Mouse (Mus musculus): Measurements from ENCODE around the gene Pde10a. TPM values are rescaled to one million over a fixed set of nuclear protein-coding genes. Genes with fewer than 3 reads are reported as not detected.

Pde10a gene
- total RNA-seq, 2 experiments from 2014 or later = 59.6 to 61.8 TPM

DNA sequence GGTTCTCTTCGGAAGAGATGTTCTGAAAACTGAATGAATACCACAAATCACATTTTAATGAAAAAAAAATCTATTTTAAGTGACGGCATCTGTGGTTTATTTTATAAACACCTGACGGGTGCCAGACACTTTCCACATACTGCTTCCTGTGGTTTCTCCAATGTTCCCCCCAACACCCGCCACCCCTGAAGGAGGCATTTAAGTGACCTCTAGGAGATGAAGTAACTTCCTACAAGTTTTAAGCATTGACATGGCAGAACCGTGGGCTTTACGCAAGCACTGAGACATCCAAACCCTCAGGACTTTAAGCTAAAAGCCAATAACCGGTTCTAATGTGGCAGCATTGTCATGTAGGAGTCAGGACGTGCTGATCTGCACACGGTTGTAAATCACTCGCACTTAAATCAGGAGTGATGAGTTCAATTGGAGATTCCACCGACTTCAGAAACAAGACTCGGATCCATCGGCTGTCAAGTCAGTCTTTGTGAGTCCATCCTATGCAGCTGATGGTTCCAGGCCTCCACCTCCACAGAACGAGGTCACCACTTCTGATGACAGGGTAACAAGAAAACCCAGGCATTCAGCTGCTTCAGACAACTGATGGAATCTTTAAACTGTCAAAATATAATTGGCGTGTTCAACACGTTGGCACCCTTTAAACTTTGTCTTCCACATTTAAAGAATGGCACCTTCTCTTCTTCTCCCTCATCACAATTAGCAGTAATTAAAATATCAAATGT lies 115.7 kb downstream of the Pde10a start:
- no peak for DNase-seq (ENCODE audit: low spot score in 2 of 2)

DNA sequence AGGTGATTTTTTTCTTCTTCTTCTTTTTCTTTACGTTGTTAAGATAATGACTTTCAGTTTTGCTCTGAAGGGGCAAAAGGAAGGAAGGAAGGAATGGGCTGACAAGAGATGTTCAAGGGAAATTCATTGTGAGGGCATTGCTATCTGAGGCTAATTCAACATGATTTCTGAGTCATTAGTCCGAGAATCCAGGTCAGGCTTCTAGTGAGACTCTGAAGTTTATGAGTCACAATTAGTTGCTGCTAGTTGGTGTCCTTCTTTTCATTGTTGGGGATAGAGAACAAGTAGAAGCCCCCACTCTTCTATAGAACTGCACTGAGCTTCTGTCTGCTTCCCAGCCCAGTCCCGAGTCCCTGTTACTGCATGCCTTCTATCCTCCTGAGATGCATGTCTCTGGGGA lies 116.3 kb downstream of the Pde10a start:
- DNase-seq (ENCODE audit: low spot score in 2 of 2) = no peak

- DNase-seq (ENCODE audit: low spot score in 2 of 2) = no peak
These were observed 117.2 kb downstream of the Pde10a start for GRCm38 (mm10) chr17:8642356-8642755.

GRCm38 (mm10) chr17:8647372-8647871 lies 122.2 kb downstream of the Pde10a start:
- no peak for DNase-seq (ENCODE audit: low spot score in 2 of 2)

GRCm38 (mm10) chr17:8648310-8648709 lies 123.1 kb downstream of the Pde10a start:
- DNase-seq (ENCODE audit: low spot score in 2 of 2) = no peak

DNA sequence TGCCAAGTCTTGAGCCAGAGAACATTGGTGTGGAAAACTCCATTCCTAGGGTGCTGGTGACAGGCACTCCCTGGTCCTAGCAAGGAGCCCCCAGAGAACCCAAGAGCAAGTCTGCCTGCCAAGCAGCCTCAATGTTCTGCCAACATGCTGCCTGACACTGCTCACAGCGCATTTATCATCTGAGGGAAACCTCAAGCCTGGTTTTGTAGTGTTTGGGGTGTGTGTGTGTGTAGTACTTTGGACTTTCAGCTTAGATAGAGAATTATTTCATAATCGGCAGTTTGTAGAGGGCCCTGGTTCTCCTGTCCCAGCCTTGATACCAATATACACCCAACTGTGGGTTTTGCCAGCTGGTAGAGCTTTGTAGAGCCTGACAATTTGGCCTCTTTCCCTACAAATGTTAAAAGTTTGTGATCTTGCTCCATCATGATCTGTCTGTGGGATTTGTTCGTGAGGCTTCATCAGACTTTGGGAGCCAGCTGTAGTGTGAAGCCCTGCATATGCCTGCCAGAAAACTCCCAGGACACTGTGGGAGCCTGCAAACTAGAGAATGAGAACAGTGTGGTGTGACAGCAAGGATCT lies 127.6 kb downstream of the Pde10a start:
- peak; percentile 20 to 43 for DNase-seq (ENCODE audit: low spot score in 2 of 2)

DNA sequence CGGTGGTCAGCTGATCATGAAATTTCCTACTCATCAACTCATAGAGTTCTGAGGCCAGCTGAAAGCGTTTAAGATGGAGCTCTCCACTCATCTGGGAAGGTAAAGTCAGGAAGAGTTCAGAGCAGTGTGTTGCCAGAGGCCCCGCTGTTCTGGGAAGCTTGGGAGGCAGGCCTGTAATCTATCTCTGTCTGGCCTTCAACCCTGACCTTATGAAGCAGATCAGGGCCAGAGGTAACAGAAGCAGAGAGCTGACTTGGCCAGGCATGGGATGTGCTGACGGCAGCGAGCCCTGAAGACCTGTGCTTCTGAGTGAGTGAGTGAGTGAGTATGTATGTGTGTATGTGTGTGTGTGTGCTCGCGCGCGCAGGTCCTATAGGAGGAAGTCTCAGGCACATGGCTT lies 132.5 kb downstream of the Pde10a start:
- no peak for DNase-seq (ENCODE audit: low spot score in 2 of 2)

DNA sequence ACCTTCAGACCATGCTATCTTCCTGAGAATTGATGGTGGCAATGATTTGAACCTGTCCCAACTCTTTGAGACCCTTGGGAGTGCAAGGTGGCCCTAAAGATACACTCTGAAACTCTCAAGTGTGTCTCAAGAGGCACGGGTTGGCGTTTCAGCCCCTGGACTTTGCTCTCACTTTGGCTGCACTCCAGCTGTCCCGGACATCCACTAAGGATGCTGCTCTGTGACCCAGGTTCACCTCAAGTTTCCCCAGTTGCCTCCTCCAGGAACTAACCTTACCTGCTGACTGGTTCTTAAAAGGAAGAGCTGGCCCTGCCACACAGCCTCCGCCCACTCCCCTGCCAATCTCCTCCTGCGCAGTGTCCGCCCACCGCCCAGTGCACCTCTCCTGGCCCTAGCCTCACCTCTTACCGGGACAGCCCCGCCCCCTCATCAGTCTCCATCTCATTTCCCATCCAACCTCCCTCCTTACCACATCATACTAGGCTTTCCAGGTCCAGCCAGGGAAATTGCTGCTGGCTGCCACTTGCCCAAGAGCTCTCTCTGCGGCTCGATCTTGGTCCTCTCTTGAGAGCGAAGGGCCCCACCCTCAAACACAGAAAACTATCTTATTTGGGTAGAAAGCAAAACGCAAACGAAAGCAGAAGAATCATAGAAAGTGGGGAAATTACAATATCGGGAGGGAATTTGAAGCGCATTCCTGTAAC lies 133.7 kb downstream of the Pde10a start:
- no peak for DNase-seq (ENCODE audit: low spot score in 2 of 2)

GRCm38 (mm10) chr17:8666912-8667311 lies 141.7 kb downstream of the Pde10a start:
- no peak for DNase-seq (ENCODE audit: low spot score in 2 of 2)

DNA sequence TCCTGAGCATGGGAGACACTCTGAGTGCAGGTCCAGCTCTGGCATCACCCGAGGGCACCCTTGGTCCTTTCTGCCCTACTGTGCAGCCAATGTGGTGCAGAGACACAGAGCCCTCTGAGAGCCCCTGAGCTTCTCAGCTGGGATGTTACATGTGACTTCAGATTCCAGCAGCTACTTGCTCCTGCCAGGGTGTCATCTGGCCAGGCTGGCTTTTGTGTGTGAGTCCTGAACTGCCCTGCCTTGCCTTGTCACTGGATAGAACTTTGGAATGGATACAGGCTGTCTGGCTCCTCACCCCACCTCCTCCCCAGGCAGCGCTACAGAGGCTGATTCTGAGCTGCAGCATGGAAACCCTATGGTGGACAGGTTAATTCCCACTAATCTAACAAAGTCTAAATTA lies 149.5 kb downstream of the Pde10a start:
- DNase-seq (ENCODE audit: low spot score in 2 of 2) = no peak

DNA sequence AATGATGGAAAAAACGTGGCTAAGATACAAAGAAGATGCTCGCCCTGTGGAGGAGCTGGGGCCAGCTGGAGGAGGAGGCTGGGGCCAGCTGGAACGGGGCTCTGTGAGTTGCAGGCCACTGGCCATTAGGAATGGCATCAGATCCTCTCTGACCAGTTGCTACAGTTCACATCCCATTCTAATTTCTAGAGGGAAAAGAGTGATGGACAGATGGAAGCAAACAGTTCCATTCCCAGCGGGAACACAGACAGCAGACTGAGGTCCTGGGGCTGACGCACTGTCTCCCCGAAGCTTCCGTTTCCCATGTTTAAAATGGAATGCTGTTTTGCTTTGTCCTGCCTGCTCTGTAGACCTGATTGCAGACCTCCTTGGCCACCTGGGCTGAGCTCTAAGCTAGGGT lies 161.2 kb downstream of the Pde10a start:
- DNase-seq (ENCODE audit: low spot score in 2 of 2) = no peak

DNA sequence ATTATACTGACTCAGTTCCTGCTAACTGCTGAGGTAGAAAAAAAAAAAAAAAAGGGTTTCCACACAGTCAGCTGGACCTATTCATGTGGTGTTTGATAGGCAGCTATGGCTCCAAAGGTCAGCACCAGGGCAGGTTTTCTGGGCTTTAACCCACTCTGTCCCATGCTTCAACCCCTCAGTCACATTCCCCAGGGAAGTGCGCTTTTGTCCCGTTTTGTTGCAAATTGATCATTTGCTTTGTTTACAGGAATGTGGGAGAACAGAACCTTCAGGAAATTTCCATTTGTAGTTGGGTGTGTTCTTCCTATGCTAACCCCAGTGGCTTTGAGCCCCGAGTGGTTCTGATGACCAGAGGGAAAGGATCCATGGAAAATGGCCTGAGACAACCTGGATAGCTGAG lies 162.9 kb downstream of the Pde10a start:
- no peak for DNase-seq (ENCODE audit: low spot score in 2 of 2)

GRCm38 (mm10) chr17:8698265-8698664 lies 173.1 kb downstream of the Pde10a start:
- no peak for DNase-seq (ENCODE audit: low spot score in 2 of 2)

DNA sequence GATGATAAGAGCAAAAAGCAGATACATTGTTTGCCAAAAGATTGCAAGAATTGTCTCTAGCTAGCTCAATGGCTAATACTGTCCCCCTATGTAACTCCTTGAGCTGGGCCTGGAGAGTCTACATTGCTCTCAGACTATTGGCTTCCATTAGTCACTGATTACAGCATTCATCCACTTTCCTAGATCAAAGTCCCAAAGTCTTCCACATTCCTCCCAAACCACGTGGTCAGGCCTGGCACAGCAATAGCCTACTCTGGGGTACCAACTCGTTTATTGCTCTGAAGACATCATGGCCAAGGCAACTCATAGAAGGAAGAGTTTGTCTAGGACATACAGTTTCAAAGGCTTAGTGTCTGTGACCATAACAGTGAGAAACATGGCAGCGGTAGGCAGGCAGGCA lies 173.6 kb downstream of the Pde10a start:
- no peak for DNase-seq (ENCODE audit: low spot score in 2 of 2)

DNA sequence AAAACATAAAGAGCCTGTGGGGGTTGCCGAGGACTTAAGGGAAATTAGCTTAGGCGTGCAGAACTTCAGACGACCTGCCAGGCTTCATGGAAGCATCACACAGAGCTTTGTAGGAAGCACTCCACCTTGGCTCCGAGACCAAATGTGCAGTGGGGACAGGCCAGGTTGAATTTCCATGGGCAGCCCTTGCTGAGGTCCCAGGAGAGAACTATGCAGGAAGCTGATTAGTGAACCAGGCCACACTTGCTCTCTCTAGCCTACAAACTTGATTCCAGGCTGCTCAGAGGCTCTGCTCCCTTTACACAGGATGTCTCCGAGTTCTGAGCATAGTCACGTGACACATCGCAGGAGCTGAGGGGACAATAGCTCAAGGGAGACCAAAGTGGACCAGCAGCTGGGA lies 175.9 kb downstream of the Pde10a start:
- DNase-seq (ENCODE audit: low spot score in 2 of 2) = no peak

DNA sequence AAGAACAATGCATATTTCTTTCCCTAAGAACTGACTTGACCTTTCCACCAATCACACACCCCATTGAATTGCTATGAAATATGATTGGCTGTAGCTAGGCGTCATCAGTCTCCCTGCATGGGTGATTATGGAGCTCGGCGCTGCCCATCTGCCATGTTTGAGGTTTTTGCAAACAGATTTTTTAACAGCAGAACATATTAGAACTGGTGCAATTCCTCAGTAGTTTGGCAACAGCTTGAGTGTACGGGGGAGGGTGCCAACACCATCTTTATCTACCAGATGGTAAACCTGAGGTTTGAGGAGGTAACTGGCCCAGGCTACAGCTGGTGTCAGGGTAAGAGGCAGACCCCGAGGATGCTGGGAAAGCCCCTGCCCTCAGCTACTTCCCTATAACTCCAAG lies 177.3 kb downstream of the Pde10a start:
- peak; percentile 74 to 75 for DNase-seq (ENCODE audit: low spot score in 2 of 2)

DNA sequence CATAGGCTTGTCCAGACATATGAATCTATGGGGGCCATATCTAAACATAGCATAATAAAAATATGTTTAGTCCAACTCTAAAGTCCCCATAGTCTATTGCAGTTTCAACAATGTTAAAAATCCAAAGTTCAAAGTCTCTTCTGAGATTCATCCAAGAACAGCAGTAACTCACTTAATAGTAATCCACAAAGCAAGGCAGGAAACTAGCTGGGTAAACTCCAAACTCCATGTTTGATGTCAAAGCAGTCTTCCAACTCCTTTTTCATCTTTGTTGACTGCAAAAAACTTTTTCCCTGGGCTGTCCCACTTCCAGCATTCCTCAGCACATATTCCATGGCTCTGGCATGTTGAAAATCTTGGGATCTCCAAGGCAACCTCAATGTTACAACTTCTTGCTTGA lies 182.8 kb downstream of the Pde10a start:
- DNase-seq (ENCODE audit: low spot score in 2 of 2) = no peak

GRCm38 (mm10) chr17:8712734-8713133 lies 187.6 kb downstream of the Pde10a start:
- peak in 1 of 2 experiments; percentile 7 for DNase-seq (ENCODE audit: low spot score in 2 of 2)

GRCm38 (mm10) chr17:8720961-8721360 lies 195.8 kb downstream of the Pde10a start:
- DNase-seq (ENCODE audit: low spot score in 2 of 2) = no peak

- DNase-seq (ENCODE audit: low spot score in 2 of 2) = no peak
These were observed 199.3 kb downstream of the Pde10a start for GRCm38 (mm10) chr17:8724464-8724974.

- no peak for DNase-seq (ENCODE audit: low spot score in 2 of 2)
These were observed 203.5 kb downstream of the Pde10a start for GRCm38 (mm10) chr17:8728646-8729045.

GRCm38 (mm10) chr17:8729808-8730207 lies 204.6 kb downstream of the Pde10a start:
- no peak for DNase-seq (ENCODE audit: low spot score in 2 of 2)
